In the genomic region with DNA sequence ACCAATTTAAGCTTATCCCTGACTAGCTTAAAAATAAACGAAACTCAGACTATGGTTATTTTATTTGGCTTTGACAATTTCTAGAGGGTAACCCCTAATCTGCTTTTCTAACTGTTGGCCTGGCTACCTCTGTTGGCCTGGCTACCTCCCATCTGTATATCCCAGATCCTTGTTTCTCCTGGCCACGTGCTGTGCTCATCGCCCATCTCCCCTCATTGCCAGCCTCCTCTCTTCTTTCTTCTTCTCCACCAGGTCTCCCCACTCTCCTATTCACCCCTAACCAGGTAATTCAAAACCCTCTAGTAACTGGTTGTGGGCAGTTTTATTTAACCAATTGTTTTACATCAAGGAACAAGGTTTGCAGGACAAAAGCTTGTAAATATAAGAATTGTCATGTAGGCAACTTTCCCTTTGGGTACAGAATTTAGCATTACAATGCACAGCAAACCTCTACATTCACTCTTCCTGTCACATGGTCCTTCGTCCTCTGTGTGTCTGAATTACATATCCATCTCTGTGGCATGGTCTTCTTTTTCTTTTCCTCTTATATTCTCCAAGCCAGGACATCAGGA, we compare ENCODE assay signal across 23 mouse cellular contexts. TPM values are rescaled to one million over a fixed set of nuclear protein-coding genes. Genes with fewer than 3 reads are reported as not detected.
"Had no signal": no experiment of that assay in that cellular context is flagged by ENCODE, and none has a peak within 500 bp of the region (broad histone marks: within the 10 kb centered on the region; RNA-seq: fewer than 3 reads in every experiment).

No protein-coding gene starts in this region.

- ATAC-seq: midbrain, embryonic 16.5 days had no signal

- H3K9me3 ChIP-seq: midbrain, embryonic 10.5 days; midbrain, embryonic 12.5 days; neural tube, embryonic 13.5 days; neural tube, embryonic 15.5 days; stomach, embryonic 15.5 days had no signal

- H3K9ac ChIP-seq: lung, embryonic 14.5 days; midbrain, embryonic 12.5 days; neural tube, embryonic 13.5 days; neural tube, embryonic 15.5 days; stomach, embryonic 15.5 days had no signal

- H3K4me1 ChIP-seq: stomach, embryonic 15.5 days had no signal

- H3K27me3 ChIP-seq: midbrain, embryonic 12.5 days; neural tube, embryonic 13.5 days; neural tube, embryonic 15.5 days; stomach, embryonic 15.5 days had no signal

- DNase-seq: lung, adult 18-20 months; lung, embryonic 14.5 days; lung, postnatal 10 days; lung, postnatal 4 days; midbrain, embryonic 14.5 days; retina, postnatal 1 day; right cerebral cortex, adult 18-20 months; right cerebral cortex, postnatal 25 days; right cerebral cortex, postnatal 4 days; thymus, adult 2 months; thymus, postnatal 25 days; thymus, postnatal 4 days had no signal

- H3K4me2 ChIP-seq: lung, embryonic 14.5 days; midbrain, embryonic 12.5 days; neural tube, embryonic 13.5 days; neural tube, embryonic 15.5 days; stomach, embryonic 15.5 days had no signal

- H3K27ac ChIP-seq: midbrain, embryonic 10.5 days; midbrain, embryonic 12.5 days; neural tube, embryonic 13.5 days; neural tube, embryonic 15.5 days; stomach, embryonic 15.5 days; stomach, postnatal 0 days had no signal

- H3K36me3 ChIP-seq: midbrain, embryonic 10.5 days; midbrain, embryonic 12.5 days; neural tube, embryonic 13.5 days; neural tube, embryonic 15.5 days; stomach, embryonic 15.5 days had no signal

- H3K4me3 ChIP-seq: midbrain, embryonic 10.5 days; midbrain, embryonic 12.5 days; myocyte; neural tube, embryonic 13.5 days; neural tube, embryonic 15.5 days; stomach, embryonic 15.5 days had no signal

RNA-seq across cellular contexts. Expression of a gene that starts 22.3 kb away (rescaled TPM):
- polyA plus RNA-seq: small intestine, adult 2 months; spleen, adult 2 months; thymus, adult 2 months; urinary bladder, adult 2 months had no signal
